Mouse (Mus musculus) hindbrain, embryonic 16.5 days (tissue): Measurements from ENCODE around the gene Neu1. TPM values are rescaled to one million over a fixed set of nuclear protein-coding genes. Genes with fewer than 3 reads are reported as not detected.

Source experiments
- ATAC-seq: fragments of 200-750 bp; cut with Nextera tagmentation; 2 replicates; pipeline ENCODE4 v1.8.0; 2017; ENCODE audit warnings: moderate TSS enrichment, moderate library complexity
- H3K27ac ChIP-seq: fragments of 300-500 bp; sonication (generic); 2 replicates; pipeline ENCODE4 v1.5.1; 2014; ENCODE audit warnings: low read depth, mild to moderate bottlenecking, control low read depth, low read length, moderate library complexity
- H3K27me3 ChIP-seq: fragments of 300-500 bp; sonication (generic); replicated peaks from 2 replicates; pipeline ENCODE4 v1.6.1; 2014; ENCODE audit warnings: low read length; ENCODE audit not compliant: control insufficient read depth, insufficient read depth
- H3K36me3 ChIP-seq: fragments of 300-500 bp; sonication (generic); 2 replicates; pipeline ENCODE4 v1.6.1; 2014; ENCODE audit warnings: mild to moderate bottlenecking, low read length, moderate library complexity, mixed read lengths; ENCODE audit not compliant: control insufficient read depth, insufficient read depth
- H3K4me1 ChIP-seq: fragments of 300-500 bp; sonication (generic); 2 replicates; pipeline ENCODE4 v1.6.1; 2014; ENCODE audit warnings: low read depth, low read length; ENCODE audit not compliant: control insufficient read depth, insufficient read depth
- H3K4me2 ChIP-seq: fragments of 300-500 bp; sonication (generic); 2 replicates; pipeline ENCODE4 v1.6.1; 2014; ENCODE audit warnings: mild to moderate bottlenecking, low read length, control low read depth, moderate library complexity
- H3K4me3 ChIP-seq: fragments of 300-500 bp; sonication (generic); 2 replicates; pipeline ENCODE4 v1.5.1; 2014; ENCODE audit warnings: mild to moderate bottlenecking, low read length, control low read depth, moderate library complexity
- H3K9ac ChIP-seq: fragments of 300-500 bp; sonication (generic); 2 replicates; pipeline ENCODE4 v1.6.1; 2014; ENCODE audit warnings: low read depth, mild to moderate bottlenecking, control low read depth, low read length, moderate library complexity
- H3K9me3 ChIP-seq: fragments of 300-500 bp; sonication (generic); 2 replicates; pipeline ENCODE4 v1.6.1; 2014; ENCODE audit warnings: mild to moderate bottlenecking, low read length, moderate library complexity; ENCODE audit not compliant: control insufficient read depth
- WGBS: fragments of 180-500 bp; shearing (Covaris S2); extraction: QIAGEN DNeasy Blood & Tissue Kit; methylation state at CpG from one replicate; pipeline ENCODE4 v1.1.7; 2014; 5-methylcytosine and 5-hydroxymethylcytosine counted together
- polyA plus RNA-seq: library from polyadenylated mRNA; unstranded; fragments of >200 nt; fragmentation: Nextera tagmentation; extraction: Ambion mirVana; gene quantifications from 2 replicates; pipeline ENCODE4 v1.2.1, GENCODE M21; 2015

The Neu1 gene
- polyA plus RNA-seq, 1 experiment from 2014 or later, result 41.7 TPM

- Histone ChIP-seq H3K27me3 (no peaks in the 10 kb centered on the region), H3K36me3 (peaks cover 24% of the 10 kb centered on the region), H3K9ac (no peak overlapping the region), H3K27ac (no peak overlapping the region), H3K4me1 (no peaks in the 10 kb centered on the region), H3K4me2 (no peak overlapping the region), H3K9me3 (no peaks in the 10 kb centered on the region), H3K4me3 (no peak overlapping the region)
- 88% methylated on average over 5 of the region's 5 CpGs for WGBS
- no peak for ATAC-seq
These were observed 14.7 kb upstream of the Neu1 start for GRCm38 (mm10) chr17:34916316-34916715.

- Histone ChIP-seq H3K4me1 (no peaks in the 10 kb centered on the region), H3K27ac (no peak overlapping the region), H3K9me3 (no peaks in the 10 kb centered on the region), H3K4me3 (no peak overlapping the region), H3K27me3 (no peaks in the 10 kb centered on the region), H3K36me3 (peaks cover 15% of the 10 kb centered on the region), H3K4me2 (no peak overlapping the region), H3K9ac (no peak overlapping the region)
- ATAC-seq, result no peak
- WGBS, result 84% methylated on average over 9 of the region's 9 CpGs
These were observed 13.9 kb upstream of the Neu1 start for GRCm38 (mm10) chr17:34917188-34917587.

- no peak for ATAC-seq
- WGBS, result 48% methylated on average over 6 of the region's 6 CpGs
These were observed 8.1 kb upstream of the Neu1 start for GRCm38 (mm10) chr17:34922939-34923338.

GRCm38 (mm10) chr17:34924258-34924657, 6.8 kb upstream of the Neu1 start:
- 71% methylated on average over 4 of the region's 5 CpGs for WGBS
- Histone ChIP-seq H3K9me3 (no peaks in the 10 kb centered on the region), H3K27me3 (no peaks in the 10 kb centered on the region), H3K36me3 (no peaks in the 10 kb centered on the region), H3K4me2 (no peak overlapping the region), H3K9ac (no peak overlapping the region), H3K4me3 (no peak overlapping the region), H3K27ac (no peak overlapping the region), H3K4me1 (no peaks in the 10 kb centered on the region)
- no peak for ATAC-seq

More at GRCm38 (mm10) chr17:34922939-34923338, 8.1 kb upstream of the Neu1 start:
- Histone ChIP-seq H3K9me3 (no peaks in the 10 kb centered on the region), H3K4me1 (no peaks in the 10 kb centered on the region), H3K27ac (no peak overlapping the region), H3K4me2 (no peak overlapping the region), H3K36me3 (no peaks in the 10 kb centered on the region), H3K9ac (no peak overlapping the region), H3K27me3 (no peaks in the 10 kb centered on the region), H3K4me3 (no peak overlapping the region)

GRCm38 (mm10) chr17:34927306-34928019, 3.6 kb upstream of the Neu1 start:
- Histone ChIP-seq H3K9me3 (no peaks in the 10 kb centered on the region), H3K4me3 (no peak overlapping the region), H3K4me1 (peaks cover 6% of the 10 kb centered on the region), H3K27me3 (no peaks in the 10 kb centered on the region), H3K36me3 (no peaks in the 10 kb centered on the region), H3K4me2 (no peak overlapping the region), H3K27ac (no peak overlapping the region), H3K9ac (no peak overlapping the region)
- ATAC-seq, result no peak
- WGBS, result 87% methylated on average over 18 of the region's 18 CpGs

GRCm38 (mm10) chr17:34928841-34929240, 2.2 kb upstream of the Neu1 start:
- Histone ChIP-seq H3K4me2 (no peak overlapping the region), H3K9ac (no peak overlapping the region), H3K4me3 (no peak overlapping the region), H3K36me3 (no peaks in the 10 kb centered on the region), H3K27me3 (no peaks in the 10 kb centered on the region), H3K9me3 (no peaks in the 10 kb centered on the region), H3K27ac (no peak overlapping the region), H3K4me1 (peaks cover 7% of the 10 kb centered on the region)
- no peak for ATAC-seq
- WGBS, result 81% methylated on average over 4 of the region's 4 CpGs

GRCm38 (mm10) chr17:34931735-34932098, 664 bp downstream of the Neu1 start:
- no peaks in the 10 kb centered on the region for H3K9me3 ChIP-seq
- no peaks in the 10 kb centered on the region for H3K27me3 ChIP-seq
- H3K4me3 ChIP-seq, result peak overlapping the region; percentile 78
- peak overlapping the region; percentile 87 for H3K9ac ChIP-seq
- H3K4me2 ChIP-seq, result peak overlapping the region; percentile 92
- H3K36me3 ChIP-seq, result no peaks in the 10 kb centered on the region; the same call in 1 of the 2 replicates
- 8% methylated on average over 14 of the region's 14 CpGs for WGBS
- H3K4me1 ChIP-seq, result peaks cover 7% of the 10 kb centered on the region
- ATAC-seq, result peak; percentile 48
- H3K27ac ChIP-seq, result peak overlapping the region; percentile 73

GRCm38 (mm10) chr17:34932287-34932686, 1.2 kb downstream of the Neu1 start:
- ATAC-seq, result no peak
- no peaks in the 10 kb centered on the region for H3K9me3 ChIP-seq
- H3K27me3 ChIP-seq, result no peaks in the 10 kb centered on the region
- no peaks in the 10 kb centered on the region; the same call in 1 of the 2 replicates for H3K36me3 ChIP-seq
- H3K27ac ChIP-seq, result no peak overlapping the region
- peak overlapping the region; percentile 87 for H3K9ac ChIP-seq
- H3K4me1 ChIP-seq, result peaks cover 7% of the 10 kb centered on the region
- H3K4me3 ChIP-seq, result peak overlapping the region; percentile 78
- WGBS, result 85% methylated on average over 8 of the region's 8 CpGs
- H3K4me2 ChIP-seq, result peak overlapping the region; percentile 92

GRCm38 (mm10) chr17:34934031-34934430, 3.0 kb downstream of the Neu1 start:
- Histone ChIP-seq H3K27ac (no peak overlapping the region), H3K4me2 (no peak overlapping the region), H3K27me3 (no peaks in the 10 kb centered on the region), H3K4me3 (no peak overlapping the region), H3K9ac (no peak overlapping the region), H3K4me1 (peaks cover 7% of the 10 kb centered on the region), H3K36me3 (no peaks in the 10 kb centered on the region; the same call in 1 of the 2 replicates), H3K9me3 (no peaks in the 10 kb centered on the region)
- 75% methylated on average over 24 of the region's 24 CpGs for WGBS
- no peak for ATAC-seq
